Mouse (Mus musculus): ENCODE data around the gene Hapln2.
A peak's percentile ranks its signal among the peaks of the same experiment; 100 is the strongest.

Hapln2 gene

DNA sequence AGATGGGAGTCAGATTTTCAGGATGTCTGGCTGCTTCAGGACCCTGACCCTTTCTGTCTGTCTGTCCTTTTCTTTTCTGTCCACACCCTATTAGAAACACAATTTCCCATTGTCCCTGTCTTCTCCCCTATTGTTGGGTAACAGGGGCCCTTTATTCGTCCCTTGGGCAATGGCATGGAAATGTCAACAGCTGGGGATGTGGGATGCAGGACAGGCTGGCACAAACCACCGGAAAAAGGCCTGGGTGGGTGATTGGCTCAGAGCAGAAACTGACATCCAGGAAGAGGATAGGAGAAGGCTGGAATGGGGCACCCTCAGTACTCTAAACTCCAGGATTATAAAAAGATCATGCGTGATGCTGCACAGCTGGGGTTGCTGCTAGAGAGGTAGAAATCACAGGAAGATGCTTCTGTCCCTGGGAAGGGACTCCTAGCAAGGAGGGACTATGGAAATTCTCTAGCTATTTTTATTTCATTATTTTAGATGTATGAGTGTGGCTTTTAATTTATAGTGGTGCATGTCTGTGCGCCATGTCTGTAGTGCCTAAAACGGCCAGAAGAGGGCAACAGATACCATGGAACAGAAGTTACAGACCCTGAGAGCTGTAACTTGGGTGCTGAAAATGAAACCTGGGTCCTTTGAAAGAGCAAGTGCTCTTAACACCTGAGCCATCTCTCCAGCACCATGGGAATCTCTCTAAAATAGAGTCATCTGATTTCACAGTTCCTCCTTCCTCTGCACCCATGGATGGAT, at the start of gene Hapln2:
TSS of gene Hapln2 (minus strand) at position 150 of the 753 bp plus-strand sequence.
- no peak for DNase-seq (ENCODE audit: low read depth, low spot score)

DNA sequence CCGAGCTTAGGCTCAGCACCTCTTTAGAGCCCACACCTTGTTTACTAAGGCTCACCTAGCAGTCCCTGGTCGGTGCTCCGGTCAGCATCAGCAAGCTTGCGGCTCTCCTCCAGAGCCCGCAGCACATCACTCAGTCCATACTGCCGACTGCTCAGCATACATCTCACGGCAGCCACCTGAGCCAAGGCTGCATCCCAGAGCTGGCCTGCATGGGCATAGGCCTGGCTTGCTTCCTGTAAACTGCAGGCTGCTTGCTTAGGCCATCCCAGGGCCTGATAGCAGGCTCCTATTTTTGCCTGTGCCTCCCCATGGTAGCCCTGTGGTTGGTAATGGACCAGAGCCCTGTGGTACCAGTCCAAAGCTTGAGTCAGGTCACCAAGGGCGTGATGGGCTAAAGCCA, 47.4 kb upstream of the Hapln2 start:
- DNase-seq (ENCODE audit: low read depth, low spot score), result no peak

DNA sequence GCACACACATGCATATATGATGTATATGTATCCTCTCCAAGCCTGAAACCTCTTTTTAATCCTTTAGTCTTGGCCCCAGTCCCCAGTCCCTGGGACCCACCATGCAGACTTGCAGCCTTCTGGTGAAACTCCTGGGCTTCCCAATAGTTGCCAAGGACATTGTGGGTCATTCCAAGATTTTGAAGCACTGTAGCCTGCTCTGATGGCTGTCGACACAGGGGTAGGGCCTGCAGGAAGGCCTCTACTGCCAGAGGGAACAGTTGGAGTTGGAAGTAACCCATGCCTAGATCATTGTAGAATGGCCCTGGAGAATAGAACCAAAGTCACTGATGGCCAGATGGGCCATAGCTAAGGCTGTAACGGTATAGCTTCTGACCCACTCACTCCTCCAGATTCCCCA, 47.0 kb upstream of the Hapln2 start:
- no peak for DNase-seq (ENCODE audit: low read depth, low spot score)

DNA sequence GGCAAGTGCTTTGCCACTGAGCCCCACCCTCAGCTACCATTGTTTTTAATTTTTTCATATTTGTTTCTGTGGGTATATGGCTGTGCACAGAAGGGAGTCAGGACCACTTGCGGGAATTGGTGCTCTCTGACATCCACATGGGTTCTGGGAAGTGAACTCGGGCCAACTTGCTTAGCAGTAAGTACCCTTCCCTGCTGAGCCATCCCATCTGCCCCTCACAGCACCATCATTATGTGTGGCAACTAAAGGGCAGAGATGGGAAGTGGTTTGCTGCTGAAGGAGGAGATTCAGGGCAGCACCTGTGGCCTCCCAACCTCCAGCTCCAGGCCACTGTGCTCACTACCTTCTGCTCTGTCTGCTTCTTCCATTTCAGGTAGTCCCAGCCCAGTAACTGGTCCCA, 46.2 kb upstream of the Hapln2 start:
- no peak for DNase-seq (ENCODE audit: low read depth, low spot score)

DNA sequence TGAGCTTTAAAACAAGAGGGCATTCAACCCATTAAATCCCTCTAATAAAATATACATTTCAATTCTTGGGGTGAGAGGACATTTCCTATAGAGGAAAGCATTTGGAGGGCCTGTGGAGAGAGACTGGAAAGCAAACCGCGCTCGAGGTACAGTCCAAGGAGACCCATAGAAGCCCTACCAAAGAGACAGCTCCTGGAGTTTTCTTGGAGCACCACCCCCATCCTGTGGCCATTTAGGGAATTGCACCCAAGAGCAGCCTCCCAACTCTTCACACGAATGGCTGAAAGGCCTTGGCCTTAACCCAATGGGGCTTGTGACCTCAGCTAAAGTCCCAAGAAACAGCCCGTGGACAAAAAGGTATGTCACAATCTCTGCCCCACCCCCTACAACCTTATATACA, 44.4 kb upstream of the Hapln2 start:
- peak; percentile 81 for DNase-seq (ENCODE audit: low read depth, low spot score)

DNA sequence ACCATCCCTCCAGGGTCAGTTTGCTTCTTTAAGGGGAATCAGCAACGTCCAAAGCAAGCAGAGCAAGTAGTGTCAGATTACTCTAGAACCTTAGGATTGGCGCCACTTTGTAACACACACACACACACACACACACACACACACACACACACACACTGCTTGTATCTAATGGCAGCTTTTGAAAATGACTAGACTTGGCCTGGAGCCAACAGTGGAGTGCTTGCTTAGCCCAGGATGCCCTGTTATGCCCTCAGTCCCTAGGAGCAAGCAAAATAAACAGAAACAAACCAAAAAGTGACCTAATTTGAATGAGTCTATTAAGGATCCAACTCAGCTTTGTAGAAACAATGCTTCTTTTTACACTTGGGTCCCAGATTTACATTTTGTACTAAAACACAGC, 41.0 kb upstream of the Hapln2 start:
- DNase-seq (ENCODE audit: low read depth, low spot score), result no peak

DNA sequence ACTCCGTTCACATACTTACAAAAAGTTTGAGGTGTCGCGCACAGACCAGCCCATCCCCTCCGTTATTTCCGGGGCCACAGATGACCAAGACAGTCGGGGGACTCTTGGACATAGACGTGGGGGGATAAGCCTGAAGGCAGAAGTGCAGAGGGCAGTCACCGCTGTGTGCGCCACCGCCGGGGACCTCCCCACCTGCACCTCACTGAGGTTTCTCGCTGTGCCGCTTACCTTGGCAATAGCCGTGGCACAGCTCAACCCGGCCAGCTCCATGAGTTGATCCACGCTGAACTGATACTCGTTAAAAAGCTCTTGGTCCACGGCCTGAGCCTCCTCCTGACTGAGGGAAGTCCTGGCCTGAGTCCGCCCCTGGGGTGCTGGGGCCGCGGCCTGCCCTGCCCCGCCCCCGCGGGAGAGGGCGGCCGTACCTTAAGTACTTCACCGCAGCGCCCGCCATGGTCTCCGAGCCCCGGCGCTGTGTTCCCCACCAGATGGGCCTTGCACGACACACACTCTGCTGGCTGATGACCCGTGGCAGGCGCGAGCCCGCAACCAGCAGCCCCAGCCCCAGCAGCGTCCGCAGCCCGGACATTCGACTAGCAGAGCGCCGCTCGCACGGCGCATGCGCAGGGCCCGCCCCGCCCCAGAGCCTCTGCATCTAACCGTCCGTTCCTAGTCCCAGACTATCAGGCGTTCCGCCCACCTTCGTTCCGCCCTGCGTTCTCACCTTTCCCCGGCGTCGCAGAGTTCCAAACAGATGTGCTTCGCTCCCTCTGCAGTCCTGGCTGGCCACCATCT, 30.7 kb upstream of the Hapln2 start, which contains the start of gene Naxe:
TSS of gene Naxe (minus strand) at position 594 of the 795 bp plus-strand sequence.
- peak; percentile 82 for DNase-seq (ENCODE audit: low read depth, low spot score)

DNA sequence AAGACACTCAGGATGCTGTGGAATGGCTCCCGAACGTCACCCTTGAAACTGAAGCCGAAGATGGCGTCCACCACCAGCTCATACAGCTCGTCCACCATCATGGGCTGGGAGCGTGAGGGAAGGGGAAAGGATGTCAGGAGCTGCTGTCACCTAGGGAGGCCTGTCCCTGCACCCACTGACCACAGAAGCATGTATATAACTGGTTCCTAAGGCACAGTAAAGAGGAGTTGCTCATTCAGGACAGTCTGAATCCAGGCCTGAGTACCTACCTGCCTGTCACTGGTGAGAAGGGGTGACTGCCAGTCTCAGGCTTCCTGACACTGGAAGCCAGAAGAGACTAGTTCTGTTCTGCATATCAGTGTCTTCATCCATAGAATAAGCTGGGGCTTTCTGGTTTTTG, 29.6 kb upstream of the Hapln2 start:
- DNase-seq (ENCODE audit: low read depth, low spot score), result no peak

DNA sequence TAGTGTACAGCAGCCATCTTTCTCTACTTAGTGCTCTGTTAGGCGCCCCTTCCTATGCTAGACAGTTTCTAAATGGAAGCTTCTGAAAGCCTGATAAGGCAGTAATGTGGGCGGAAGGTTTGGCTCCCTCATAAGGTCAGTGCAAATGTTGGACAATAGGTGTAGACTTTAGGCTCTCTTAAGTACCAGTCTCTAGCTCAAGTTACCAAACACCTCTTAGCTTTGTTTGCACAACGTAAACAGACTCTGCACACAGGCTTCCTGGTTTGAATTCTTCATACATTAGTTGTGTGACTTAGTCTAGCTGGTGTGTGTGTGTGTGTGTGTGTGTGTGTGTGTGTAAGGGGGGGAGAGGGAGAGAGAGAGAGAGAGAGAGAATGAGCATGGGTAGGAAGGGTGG, 22.1 kb upstream of the Hapln2 start:
- DNase-seq (ENCODE audit: low read depth, low spot score), result no peak

DNA sequence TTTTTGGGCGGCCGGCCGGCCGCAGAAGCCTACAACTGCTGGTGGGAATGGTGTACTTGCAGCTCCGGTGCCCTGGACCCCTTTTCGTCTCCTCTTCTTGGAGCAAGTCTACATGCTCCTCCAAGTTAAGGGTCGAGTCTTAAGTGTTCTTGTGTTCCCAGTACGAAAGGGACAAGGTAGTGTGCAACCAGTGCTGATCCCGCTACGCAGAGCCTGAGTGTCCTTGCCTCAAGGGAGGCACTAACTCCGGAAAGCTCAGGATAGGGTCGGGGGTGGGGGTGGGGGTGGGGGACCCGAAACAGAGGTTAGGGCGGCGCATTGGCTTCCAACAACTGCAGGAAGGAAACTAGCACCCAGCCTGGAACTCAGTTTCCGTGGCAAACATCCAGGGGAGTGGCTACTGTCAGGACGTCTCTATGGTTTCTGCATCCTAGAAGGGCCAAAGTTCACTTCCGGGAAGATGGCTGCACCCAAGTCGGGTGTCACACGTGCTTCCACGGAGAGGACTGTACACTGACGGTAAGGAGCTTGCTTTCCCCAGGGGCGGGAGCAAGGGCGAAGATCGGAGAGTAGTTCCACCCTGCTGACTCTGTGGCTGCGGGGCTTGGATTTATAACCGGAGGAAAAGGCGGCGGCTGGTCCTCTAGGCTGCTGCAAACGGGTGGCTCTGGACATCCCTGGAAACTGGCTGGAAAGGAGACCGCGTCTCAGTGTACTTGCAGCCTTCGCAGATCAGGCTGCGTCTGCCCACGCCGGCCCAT, 15.5 kb upstream of the Hapln2 start, which contains the start of gene Gpatch4:
TSS of gene Gpatch4 (plus strand) at position 448 of the 761 bp plus-strand sequence.
- DNase-seq (ENCODE audit: low read depth, low spot score), result peak; percentile 90

DNA sequence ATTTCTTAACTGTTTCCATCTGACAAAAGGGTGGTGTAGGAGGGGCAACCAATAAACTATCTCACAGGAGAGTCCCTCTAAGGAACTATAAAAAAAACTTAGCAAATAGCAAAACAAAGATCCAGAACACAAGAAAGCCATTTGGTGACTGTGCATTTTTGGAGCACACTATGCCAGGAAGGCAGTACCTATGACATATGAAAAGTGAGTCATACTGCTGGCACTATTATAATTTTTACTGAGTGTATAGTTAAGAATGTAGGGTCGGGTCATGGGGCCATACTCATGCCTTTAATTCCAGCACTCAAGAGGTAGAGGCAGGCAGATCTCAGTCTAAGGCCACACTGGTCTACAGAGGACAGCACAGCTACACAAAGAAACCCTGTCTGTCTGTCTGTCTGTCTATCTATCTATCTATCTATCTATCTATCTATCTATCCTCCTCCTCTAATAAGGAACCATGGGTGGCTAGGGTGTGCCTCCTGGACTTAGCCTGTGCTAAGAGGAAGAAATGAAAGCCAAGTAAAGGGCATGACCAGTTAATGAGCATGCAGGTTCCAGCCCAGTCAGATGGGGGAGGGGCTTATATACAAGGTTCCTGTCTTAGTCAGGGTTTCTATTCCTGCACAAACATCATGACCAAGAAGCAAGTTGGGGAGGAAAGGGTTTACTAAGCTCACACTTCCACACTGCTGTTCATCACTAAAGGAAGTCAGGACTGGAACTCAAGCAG, 8.3 kb upstream of the Hapln2 start:
- no peak for DNase-seq (ENCODE audit: low read depth, low spot score)

DNA sequence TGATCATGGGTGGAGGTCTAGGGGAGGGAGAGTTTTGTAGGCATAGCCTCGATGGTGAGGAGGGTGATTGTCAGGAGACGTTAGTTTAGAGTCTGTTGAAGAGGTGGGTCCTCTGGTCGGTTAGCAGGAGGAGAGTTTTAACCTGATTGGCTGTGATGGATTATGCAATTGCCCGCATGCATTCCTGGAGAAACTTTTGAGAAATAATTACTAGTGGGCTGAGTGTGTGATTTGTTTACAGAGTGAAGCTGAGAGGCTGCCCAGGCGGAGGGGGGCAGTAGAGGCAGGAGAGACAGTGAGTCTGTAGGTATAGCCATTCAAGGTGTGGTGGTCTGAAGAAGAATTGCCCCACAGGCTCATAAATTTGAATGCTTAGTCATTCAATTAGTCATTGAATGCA, 6.1 kb upstream of the Hapln2 start:
- DNase-seq (ENCODE audit: low read depth, low spot score), result no peak

DNA sequence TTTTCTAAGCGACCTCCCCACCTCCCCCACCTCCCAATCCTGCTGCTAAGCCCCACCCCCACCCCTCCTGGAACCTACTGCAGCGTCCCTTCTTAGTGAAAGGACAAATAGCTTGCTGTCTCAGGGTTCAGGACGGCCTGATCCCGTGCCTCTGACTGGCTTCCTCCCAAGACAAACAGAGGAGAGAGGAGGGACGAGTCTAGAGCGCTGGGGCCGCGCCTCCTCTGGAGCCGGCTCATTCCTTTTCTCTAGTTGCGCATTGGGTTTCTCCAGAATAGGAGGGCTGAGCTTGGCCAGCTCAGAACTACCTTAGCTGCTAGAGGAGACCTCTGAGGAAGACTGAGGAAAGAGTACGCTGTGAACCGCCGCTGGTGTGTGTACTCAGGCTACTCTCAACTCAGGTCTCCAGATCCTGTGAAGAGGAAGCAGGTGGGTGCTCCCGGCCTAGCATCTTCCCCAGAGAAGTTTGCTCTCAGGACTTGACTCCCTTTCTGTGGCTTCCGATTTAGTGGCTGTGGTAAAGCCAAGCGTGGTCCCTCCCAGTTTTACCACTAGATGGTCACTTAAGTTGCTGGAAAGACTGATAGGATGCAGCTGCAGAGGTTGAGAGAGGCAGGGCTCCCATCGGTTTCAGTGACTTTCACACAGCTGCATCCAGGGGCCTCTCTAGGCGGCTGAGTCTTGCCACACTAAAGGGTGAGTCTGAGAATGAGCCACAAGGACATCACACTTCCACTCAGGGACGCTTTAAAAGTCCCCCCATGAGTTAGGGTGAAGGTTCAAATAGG, 3.4 kb upstream of the Hapln2 start:
- no peak for DNase-seq (ENCODE audit: low read depth, low spot score)

DNA sequence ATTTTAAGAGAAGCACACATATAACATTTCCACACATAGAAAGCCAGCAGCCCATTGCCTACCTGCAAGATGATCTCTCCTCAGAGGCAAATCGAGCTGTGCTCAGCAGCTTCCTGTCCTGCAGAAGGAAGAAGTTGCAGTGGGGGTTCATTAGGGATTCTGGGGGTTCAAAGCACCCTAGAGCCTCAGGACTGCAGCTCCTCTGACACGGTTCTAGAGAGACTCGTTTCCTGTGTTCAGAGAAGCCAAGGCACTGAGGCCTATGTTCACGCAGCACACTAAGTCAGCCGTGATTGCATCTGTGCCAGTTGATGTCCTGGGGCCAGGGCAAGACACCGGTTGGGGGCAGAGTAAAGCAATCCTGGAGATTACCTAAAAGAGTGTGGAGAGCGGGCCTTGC, 560 bp downstream of the Hapln2 start:
- no peak for DNase-seq (ENCODE audit: low read depth, low spot score)

DNA sequence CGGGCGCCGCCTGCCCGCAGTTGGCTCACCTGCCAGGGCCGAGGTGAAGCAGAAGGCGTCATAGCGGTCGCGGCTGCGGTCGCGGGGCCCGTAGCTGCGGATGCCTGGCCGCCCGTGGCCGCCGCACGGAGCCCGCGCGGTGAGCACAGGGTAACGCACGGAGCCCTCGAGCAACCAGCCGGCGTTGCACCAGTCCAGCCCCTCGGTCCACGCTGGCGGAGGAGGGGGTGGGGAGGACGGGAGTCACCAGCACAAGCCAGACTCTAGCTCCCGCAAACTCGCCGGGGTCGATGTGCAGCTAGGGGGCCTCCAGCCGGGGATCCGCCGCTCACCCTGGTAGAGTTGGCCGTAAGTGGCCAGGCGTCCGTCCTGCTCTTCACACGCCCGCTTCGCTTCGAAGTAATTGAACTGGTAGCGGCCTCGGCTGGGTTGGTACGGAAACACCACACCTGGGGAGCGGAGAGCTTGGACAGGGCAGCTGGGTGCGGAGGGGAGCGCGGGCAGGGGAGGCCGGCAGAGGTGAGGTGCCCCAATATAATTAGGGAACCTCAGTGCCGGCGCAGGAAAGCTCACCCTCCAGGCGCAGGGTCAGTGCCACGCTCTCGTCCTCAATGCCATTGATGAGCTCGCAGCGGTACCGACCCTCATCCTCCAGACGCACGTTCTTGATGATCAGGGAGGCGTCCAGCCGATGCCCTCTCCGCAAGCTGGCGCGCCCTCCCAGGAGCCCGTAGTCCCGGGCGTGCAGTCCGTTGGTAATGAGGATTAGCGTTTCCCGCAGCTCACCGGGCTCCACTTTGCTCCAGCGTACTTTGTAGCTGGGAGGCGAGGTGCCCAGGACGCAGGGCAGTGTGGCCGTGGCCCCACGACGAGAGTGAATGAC, 4.0 kb downstream of the Hapln2 start:
- no peak for DNase-seq (ENCODE audit: low read depth, low spot score)

DNA sequence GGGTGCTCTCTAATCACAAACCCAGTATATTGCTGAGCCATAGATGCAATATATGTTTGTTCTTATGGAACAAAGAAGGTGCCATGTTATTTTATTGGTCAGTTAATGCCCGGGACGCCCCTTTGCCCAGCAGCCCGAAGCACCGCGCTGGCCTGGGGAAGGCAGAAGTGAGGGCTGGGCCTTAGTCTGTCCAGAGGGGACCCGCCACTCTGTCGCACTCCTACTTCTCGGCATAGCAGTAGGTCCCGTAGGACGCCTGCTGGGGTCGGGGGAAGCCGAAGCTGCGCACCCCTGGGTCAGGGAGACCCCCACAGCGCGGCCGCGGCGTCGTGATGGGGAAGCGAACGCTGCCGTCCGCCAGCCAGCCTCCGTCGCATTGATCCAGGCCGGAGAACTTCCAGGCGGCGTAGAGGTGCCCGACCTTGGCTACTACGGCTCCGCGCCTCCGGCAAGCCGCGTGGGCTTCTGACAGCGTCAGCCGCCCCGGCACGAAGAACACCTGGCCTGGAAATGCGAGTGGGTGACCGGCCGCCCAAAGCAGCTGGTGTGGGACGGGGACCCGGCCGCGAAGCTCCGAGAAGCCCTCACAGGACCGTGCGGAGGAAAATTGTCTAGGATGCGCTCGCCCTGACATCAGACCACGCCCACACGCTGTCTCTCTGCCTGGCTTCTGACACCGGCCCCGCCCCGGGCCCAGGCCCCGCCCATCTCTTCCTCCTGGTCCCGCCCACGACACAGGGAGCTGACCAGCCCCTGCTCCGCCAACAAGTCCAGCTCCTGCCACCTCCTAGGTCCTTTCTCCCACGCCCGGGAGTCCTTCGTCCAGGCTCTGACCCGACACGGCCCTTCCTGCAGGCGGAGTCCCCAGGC, 4.8 kb downstream of the Hapln2 start:
- peak; percentile 83 for DNase-seq (ENCODE audit: low read depth, low spot score)

DNA sequence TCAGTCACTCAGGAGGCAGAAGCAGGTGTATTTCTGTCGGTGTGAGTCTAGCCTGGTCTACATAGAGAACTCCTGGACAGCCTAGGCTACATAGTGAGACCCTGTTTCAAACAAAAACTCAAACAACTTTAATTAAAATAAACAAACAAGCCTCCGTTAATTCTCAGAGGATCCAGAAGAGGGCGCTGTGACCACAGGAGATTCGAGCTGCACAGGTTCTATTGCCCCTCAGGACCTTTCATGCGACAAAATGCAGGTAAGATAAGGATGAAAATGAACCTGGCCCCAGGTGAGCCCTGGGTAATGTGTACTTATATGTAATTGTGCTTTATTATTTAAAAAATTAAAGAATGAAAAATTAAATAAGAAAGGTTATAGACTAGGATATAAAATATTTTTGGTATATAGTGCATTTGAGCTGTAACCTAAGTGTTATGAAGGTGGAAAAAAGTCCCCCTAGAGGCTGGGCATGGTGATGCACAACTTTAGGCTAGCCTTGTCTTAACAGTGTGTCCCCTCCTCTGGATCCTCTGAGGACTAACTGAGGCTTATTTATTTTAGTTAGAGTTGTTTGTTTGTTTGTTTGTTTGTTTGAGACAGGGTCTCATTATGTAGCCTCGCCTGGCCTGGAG, 16.6 kb downstream of the Hapln2 start:
- DNase-seq (ENCODE audit: low read depth, low spot score), result no peak

Measured in retina, postnatal 7 days (tissue).